Mouse (Mus musculus) retina, postnatal 7 days (tissue): ENCODE data around the gene Atp8a2.
"Not testable (repeated sequence)": the region's sequence is repeated elsewhere in the genome, so short reads cannot be mapped to it uniquely, and the experiment has no call there.

Experiments
- DNase-seq: peaks from one replicate; pipeline ENCODE4 v3.0.0-alpha.2; 2012; ENCODE audit warnings: low read depth, low spot score

Gene Atp8a2

GRCm38 (mm10) chr14:59646826-59647697, 549.9 kb downstream of the Atp8a2 start:
- no peak for DNase-seq

- DNase-seq: no peak
These were observed 552.1 kb downstream of the Atp8a2 start for GRCm38 (mm10) chr14:59644896-59645295.

- no peak for DNase-seq
These were observed 552.8 kb downstream of the Atp8a2 start for GRCm38 (mm10) chr14:59644166-59644565.

- DNase-seq: no peak
These were observed 553.4 kb downstream of the Atp8a2 start for GRCm38 (mm10) chr14:59643582-59643981.

- no peak for DNase-seq
These were observed 555.1 kb downstream of the Atp8a2 start for GRCm38 (mm10) chr14:59641856-59642255.

GRCm38 (mm10) chr14:59638906-59639703, 557.9 kb downstream of the Atp8a2 start:
- no peak for DNase-seq

- no peak for DNase-seq
These were observed 563.0 kb downstream of the Atp8a2 start for GRCm38 (mm10) chr14:59633988-59634387.

GRCm38 (mm10) chr14:59633295-59633898, 563.6 kb downstream of the Atp8a2 start:
- DNase-seq: no peak

GRCm38 (mm10) chr14:59632067-59632466, 564.9 kb downstream of the Atp8a2 start:
- DNase-seq: no peak

GRCm38 (mm10) chr14:59630096-59630495, 566.9 kb downstream of the Atp8a2 start:
- no peak for DNase-seq

- DNase-seq: no peak
These were observed 567.7 kb downstream of the Atp8a2 start for GRCm38 (mm10) chr14:59629308-59629707.

GRCm38 (mm10) chr14:59627823-59628222, 569.2 kb downstream of the Atp8a2 start:
- DNase-seq: no peak

- DNase-seq: no peak
These were observed 569.8 kb downstream of the Atp8a2 start for GRCm38 (mm10) chr14:59627142-59627680.

- DNase-seq: no peak
These were observed 570.3 kb downstream of the Atp8a2 start for GRCm38 (mm10) chr14:59626711-59627110.

GRCm38 (mm10) chr14:59625806-59626364, 571.1 kb downstream of the Atp8a2 start:
- DNase-seq: no peak

GRCm38 (mm10) chr14:59625158-59625805, 571.7 kb downstream of the Atp8a2 start, which contains the start of gene Shisa2:
Shisa2 (plus strand) TSS chr14:59625308.
- peak; percentile 86 for DNase-seq

- no peak for DNase-seq
These were observed 572.6 kb downstream of the Atp8a2 start for GRCm38 (mm10) chr14:59624326-59624885.

GRCm38 (mm10) chr14:59616802-59617201, 580.2 kb downstream of the Atp8a2 start:
- DNase-seq: no peak

GRCm38 (mm10) chr14:59614149-59614548, 582.8 kb downstream of the Atp8a2 start:
- DNase-seq: not testable (repeated sequence)

- no peak for DNase-seq
These were observed 583.9 kb downstream of the Atp8a2 start for GRCm38 (mm10) chr14:59612920-59613625.
